Mouse (Mus musculus): Measurements from ENCODE around the gene Mea1.

DNA sequence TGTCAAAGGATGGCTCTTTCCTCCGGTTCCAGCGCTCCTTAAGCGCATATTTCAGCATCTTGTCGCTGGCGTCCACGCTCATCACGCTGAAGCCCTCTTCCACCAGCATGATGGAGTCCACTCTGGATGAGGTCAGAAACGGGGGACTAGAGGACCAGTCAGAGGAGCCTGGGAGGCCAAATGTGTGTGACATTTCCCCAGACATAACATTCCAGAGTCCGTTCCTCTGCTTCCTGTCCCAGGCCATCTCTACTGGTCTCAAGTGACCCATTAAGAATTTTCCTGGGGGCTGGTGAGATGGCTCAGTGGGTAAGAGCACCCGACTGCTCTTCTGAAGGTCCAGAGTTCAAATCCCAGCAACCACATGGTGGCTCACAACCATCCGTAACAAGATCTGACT is 48.7 kb downstream of the Mea1 start:
- TF ChIP-seq CTCF (IDR thresholded peaks at IDR 0.05; ENCODE audit: borderline replicate concordance, control insufficient read depth, extremely low read depth, insufficient read depth, low read length, poor library complexity) (no peak), POLR2A (IDR thresholded peaks at IDR 0.05; ENCODE audit: control insufficient read depth, extremely low read depth, insufficient read depth, low read length, poor library complexity) (no peak)
